Mouse (Mus musculus) kidney, embryonic 15.5 days (tissue): ENCODE measurements around the gene Hspb7. TPM values are rescaled to one million over a fixed set of nuclear protein-coding genes. Genes with fewer than 3 reads are reported as not detected.

Source experiments
- ATAC-seq: fragments of 200-750 bp; cut with Nextera tagmentation; replicated peaks from 2 replicates; pipeline ENCODE4 v1.8.0; 2017; ENCODE audit warnings: moderate TSS enrichment; ENCODE audit not compliant: low FRiP score
- H3K27ac ChIP-seq: fragments of 300-500 bp; sonication (generic); 2 replicates; pipeline ENCODE4 v1.5.1; 2015; ENCODE audit warnings: mild to moderate bottlenecking, inconsistent platforms
- H3K27me3 ChIP-seq: fragments of 300-500 bp; sonication (generic); 2 replicates; pipeline ENCODE4 v1.6.1; 2015; ENCODE audit warnings: inconsistent platforms
- H3K36me3 ChIP-seq: fragments of 300-500 bp; sonication (generic); 2 replicates; pipeline ENCODE4 v1.6.1; 2015; ENCODE audit warnings: inconsistent platforms
- H3K4me1 ChIP-seq: fragments of 300-500 bp; sonication (generic); 2 replicates; pipeline ENCODE4 v1.6.1; 2015; ENCODE audit warnings: inconsistent platforms
- H3K4me2 ChIP-seq: fragments of 300-500 bp; sonication (generic); 2 replicates; pipeline ENCODE4 v1.6.1; 2015; ENCODE audit warnings: moderate library complexity, mild to moderate bottlenecking, inconsistent platforms
- H3K4me3 ChIP-seq: fragments of 300-500 bp; sonication (generic); replicated peaks from 2 replicates; pipeline ENCODE4 v1.5.1; 2015; ENCODE audit warnings: mild to moderate bottlenecking, inconsistent platforms
- H3K9ac ChIP-seq: fragments of 300-500 bp; sonication (generic); 2 replicates; pipeline ENCODE4 v1.6.1; 2015; ENCODE audit warnings: mild to moderate bottlenecking, inconsistent platforms
- H3K9me3 ChIP-seq: fragments of 300-500 bp; sonication (generic); replicated peaks from 2 replicates; pipeline ENCODE4 v1.6.1; 2016; ENCODE audit warnings: inconsistent platforms
- WGBS: fragments of 180-500 bp; shearing (Covaris S2); methylation state at CpG from one replicate; pipeline ENCODE4 v1.1.7; 2015; ENCODE audit warnings: mixed read lengths; 5-methylcytosine and 5-hydroxymethylcytosine counted together
- polyA plus RNA-seq: library from polyadenylated mRNA; unstranded; fragments of >200 nt; fragmentation: Nextera tagmentation; extraction: Ambion mirVana; gene quantifications from 2 replicates; pipeline ENCODE4 v1.2.1, GENCODE M21; 2015

The Hspb7 gene
- polyA plus RNA-seq, 1 experiment from 2014 or later: 1.1 TPM

DNA sequence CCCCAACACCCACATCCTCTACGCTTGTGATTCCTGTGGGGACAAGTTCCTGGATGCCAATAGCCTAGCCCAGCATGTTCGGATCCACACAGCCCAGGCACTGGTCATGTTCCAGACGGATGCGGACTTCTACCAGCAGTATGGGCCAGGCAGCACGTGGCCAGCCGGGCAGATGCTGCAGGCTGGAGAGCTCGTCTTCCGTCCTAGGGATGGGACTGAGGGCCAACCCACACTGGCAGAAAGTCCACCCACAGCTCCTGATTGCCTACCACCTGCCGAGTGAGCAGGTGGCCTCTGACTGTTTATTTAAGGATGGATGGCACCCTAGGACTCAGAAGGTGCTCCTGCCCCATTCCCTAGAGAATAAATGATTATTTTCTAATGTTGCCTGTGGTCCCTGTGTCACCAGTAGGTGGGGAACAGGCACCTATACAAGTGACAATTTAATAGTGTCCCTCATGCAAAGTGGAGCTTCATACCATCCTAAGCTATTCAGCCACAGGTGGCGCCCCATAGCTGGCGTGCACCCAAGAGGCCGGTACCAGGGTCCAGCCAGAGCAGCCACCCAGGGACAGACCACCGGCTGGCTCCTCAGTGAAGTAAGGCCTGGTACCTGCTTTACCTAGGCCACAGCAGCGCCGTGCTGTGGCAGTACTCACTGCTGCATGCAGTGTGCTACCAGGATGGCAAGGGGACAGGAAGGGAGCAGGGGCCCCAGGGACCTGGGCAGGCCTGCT lies 46.4 kb downstream of the Hspb7 start:
- H3K9me3 ChIP-seq: no peaks in the 10 kb centered on the region
- peaks cover 3% of the 10 kb centered on the region; the same call in 1 of the 2 replicates for H3K4me1 ChIP-seq
- no peak overlapping the region for H3K9ac ChIP-seq
- H3K4me2 ChIP-seq: no peak overlapping the region
- H3K27me3 ChIP-seq: no peaks in the 10 kb centered on the region
- no peak overlapping the region for H3K4me3 ChIP-seq
- ATAC-seq: no peak
- H3K27ac ChIP-seq: no peak overlapping the region
- H3K36me3 ChIP-seq: peaks cover 99% of the 10 kb centered on the region
- 84% methylated on average over 15 of the region's 15 CpGs for WGBS

GRCm38 (mm10) chr4:141467581-141467927 lies 47.0 kb downstream of the Hspb7 start:
- H3K9me3 ChIP-seq: no peaks in the 10 kb centered on the region
- ATAC-seq: no peak
- H3K27ac ChIP-seq: no peak overlapping the region
- H3K4me3 ChIP-seq: no peak overlapping the region
- no peak overlapping the region for H3K4me2 ChIP-seq
- H3K36me3 ChIP-seq: peaks cover 99% of the 10 kb centered on the region
- no peaks in the 10 kb centered on the region for H3K27me3 ChIP-seq
- 85% methylated on average over 6 of the region's 6 CpGs for WGBS
- H3K9ac ChIP-seq: no peak overlapping the region
- peaks cover 3% of the 10 kb centered on the region; the same call in 1 of the 2 replicates for H3K4me1 ChIP-seq

DNA sequence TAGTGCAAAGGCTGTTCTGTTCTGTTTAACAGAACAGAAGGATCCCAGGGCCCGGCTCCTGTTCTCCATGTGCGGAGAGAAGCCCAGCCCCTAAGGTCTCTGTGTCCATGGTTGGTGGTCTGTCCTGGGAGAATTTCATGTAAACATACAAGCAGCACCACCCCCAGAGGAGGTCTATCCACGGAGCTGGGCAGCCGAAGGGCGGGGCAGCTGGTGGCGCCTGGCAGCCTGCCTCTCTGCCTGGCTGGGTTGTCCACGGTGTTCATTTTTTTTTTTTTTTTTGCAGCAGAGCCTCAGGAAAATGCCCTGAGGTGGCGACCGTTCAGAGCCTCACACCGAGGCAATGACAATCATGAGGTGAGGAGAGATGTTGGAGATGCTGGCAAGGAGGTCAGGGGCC lies 48.0 kb downstream of the Hspb7 start:
- no peak for ATAC-seq
- WGBS: 54% methylated on average over 10 of the region's 10 CpGs
- Histone ChIP-seq H3K9me3 (no peaks in the 10 kb centered on the region), H3K36me3 (peaks cover 99% of the 10 kb centered on the region), H3K27me3 (no peaks in the 10 kb centered on the region), H3K4me2 (no peak overlapping the region), H3K4me1 (peaks cover 4% of the 10 kb centered on the region; the same call in 1 of the 2 replicates), H3K9ac (no peak overlapping the region), H3K27ac (no peak overlapping the region), H3K4me3 (no peak overlapping the region)

DNA sequence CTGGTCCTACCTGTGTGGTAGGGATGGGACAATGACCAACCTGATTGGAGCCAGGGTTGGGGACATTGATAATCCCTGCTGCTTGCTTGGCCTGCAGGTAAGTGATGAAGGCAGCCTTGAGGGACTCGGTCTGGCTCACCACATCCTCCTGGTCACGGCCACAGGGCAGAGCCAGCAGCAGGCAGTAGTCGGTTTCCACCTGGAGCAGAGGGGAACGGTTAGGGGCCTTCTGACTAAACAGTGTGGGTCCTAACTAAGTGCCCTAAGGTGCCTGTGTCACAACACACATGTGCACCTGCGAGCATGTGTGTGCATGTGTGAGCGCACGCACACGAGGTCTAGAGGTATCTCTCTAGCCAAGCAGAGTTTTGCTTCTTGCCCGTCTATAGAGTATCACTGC lies 48.8 kb downstream of the Hspb7 start:
- no peak overlapping the region for H3K27ac ChIP-seq
- H3K36me3 ChIP-seq: peaks cover 99% of the 10 kb centered on the region
- no peaks in the 10 kb centered on the region for H3K27me3 ChIP-seq
- no peak for ATAC-seq
- H3K4me2 ChIP-seq: no peak overlapping the region
- H3K9me3 ChIP-seq: no peaks in the 10 kb centered on the region
- peaks cover 9% of the 10 kb centered on the region for H3K4me1 ChIP-seq
- WGBS: 94% methylated on average over 9 of the region's 9 CpGs
- H3K4me3 ChIP-seq: no peak overlapping the region
- no peak overlapping the region for H3K9ac ChIP-seq

- no peaks in the 10 kb centered on the region for H3K27me3 ChIP-seq
- ATAC-seq: no peak
- H3K4me1 ChIP-seq: peaks cover 13% of the 10 kb centered on the region
- no peak overlapping the region for H3K27ac ChIP-seq
- no peak overlapping the region for H3K4me2 ChIP-seq
- H3K36me3 ChIP-seq: peaks cover 99% of the 10 kb centered on the region
- H3K9me3 ChIP-seq: no peaks in the 10 kb centered on the region
- no peak overlapping the region for H3K4me3 ChIP-seq
- 97% methylated on average over 16 of the region's 16 CpGs for WGBS
- H3K9ac ChIP-seq: no peak overlapping the region
These were observed 50.9 kb downstream of the Hspb7 start for GRCm38 (mm10) chr4:141471491-141471890.

DNA sequence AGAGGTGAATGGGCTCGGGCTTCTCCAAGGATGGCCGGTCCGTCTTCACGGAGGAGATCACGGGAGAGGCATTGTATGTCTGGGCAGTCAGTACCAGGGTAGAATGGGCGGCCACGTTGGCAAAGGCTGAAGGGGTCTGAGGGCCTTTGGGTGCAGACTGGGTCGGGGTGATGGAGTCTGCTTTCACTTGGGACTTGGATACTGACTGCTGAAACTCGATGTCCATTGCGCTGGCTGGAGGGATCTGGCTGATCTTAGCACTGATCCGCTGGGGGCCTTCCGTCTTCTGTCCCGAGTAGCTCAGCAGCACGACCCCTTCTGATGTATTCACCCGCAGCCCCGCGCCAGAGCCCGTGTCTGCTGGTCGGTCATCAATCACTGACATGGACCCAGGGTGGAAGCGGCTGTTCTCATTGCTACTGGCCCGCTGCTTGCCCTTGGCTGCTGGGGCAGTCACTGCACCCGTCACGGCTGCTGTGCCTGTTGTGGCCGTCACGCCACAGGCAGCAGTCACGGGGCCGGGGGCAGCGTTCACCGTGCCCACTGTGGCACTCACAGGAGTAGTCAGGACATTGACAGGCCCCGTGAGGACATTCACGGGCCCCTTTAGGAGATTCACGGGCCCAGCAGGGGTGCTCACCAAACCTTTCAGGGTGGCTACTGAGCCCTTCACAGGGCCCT lies 52.2 kb downstream of the Hspb7 start:
- no peak overlapping the region for H3K27ac ChIP-seq
- H3K9ac ChIP-seq: no peak overlapping the region
- H3K27me3 ChIP-seq: no peaks in the 10 kb centered on the region
- 77% methylated on average over 32 of the region's 32 CpGs for WGBS
- H3K36me3 ChIP-seq: peaks cover 99% of the 10 kb centered on the region
- no peak overlapping the region for H3K4me2 ChIP-seq
- H3K4me1 ChIP-seq: peaks cover 13% of the 10 kb centered on the region
- H3K9me3 ChIP-seq: no peaks in the 10 kb centered on the region
- no peak for ATAC-seq
- H3K4me3 ChIP-seq: no peak overlapping the region

DNA sequence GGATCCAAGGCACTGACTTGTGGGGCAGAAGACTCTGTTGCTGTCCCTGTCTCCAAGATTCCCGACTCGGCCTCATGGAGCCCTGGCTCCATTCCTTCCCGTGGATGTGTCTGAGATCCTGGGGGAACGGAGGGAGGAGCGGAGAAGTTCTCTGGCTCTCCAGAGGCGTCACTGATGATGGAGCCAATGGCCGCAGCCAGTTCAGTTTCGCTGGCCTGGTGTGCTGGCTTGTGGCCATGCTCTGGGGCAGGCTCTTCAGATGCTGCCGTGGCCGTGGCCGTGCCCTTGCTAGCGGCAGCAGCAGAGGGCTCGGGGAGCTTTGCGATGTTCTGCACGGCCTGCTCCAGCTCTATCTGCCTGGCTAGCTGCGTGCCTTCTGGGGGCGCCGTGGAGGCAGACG lies 53.9 kb downstream of the Hspb7 start:
- 84% methylated on average over 19 of the region's 19 CpGs for WGBS
- no peak for ATAC-seq
- peaks cover 10% of the 10 kb centered on the region; the same call in 1 of the 2 replicates for H3K4me1 ChIP-seq
- no peak overlapping the region for H3K4me3 ChIP-seq
- no peaks in the 10 kb centered on the region for H3K27me3 ChIP-seq
- H3K9ac ChIP-seq: no peak overlapping the region
- H3K27ac ChIP-seq: no peak overlapping the region
- H3K9me3 ChIP-seq: no peaks in the 10 kb centered on the region
- no peak overlapping the region for H3K4me2 ChIP-seq
- H3K36me3 ChIP-seq: peaks cover 100% of the 10 kb centered on the region

Other genes with a start within 250 kb of the Hspb7 start
- gene Rsg1, start 206.8 kb upstream of the Hspb7 start, polyA plus RNA-seq: 5.9 and 6.8 TPM in 2 replicates
- 7.4 and 9.6 TPM in 2 replicates for gene Arhgef19, start 181.3 kb upstream of the Hspb7 start, polyA plus RNA-seq
- gene Epha2, start 119.5 kb upstream of the Hspb7 start, polyA plus RNA-seq: 6.8 and 7.1 TPM in 2 replicates
- 2.0 and 2.4 TPM in 2 replicates for gene Fam131c, start 52.6 kb upstream of the Hspb7 start, polyA plus RNA-seq
- 7.6 and 8.5 TPM in 2 replicates for gene Clcnka, start 22.1 kb upstream of the Hspb7 start, polyA plus RNA-seq
- gene Clcnkb, start 4.8 kb upstream of the Hspb7 start, polyA plus RNA-seq: 19.5 and 19.8 TPM in 2 replicates
- gene Srarp, start 15.3 kb downstream of the Hspb7 start, polyA plus RNA-seq: not detected in 2 replicates
- 39.8 and 40.4 TPM in 2 replicates for gene Zbtb17, start 23.9 kb downstream of the Hspb7 start, polyA plus RNA-seq
- 10.3 and 11.1 TPM in 2 replicates for gene Spen, start 117.8 kb downstream of the Hspb7 start, polyA plus RNA-seq
- gene Fblim1, start 185.3 kb downstream of the Hspb7 start, polyA plus RNA-seq: 71.4 and 81.3 TPM in 2 replicates
- gene Tmem82, start 197.9 kb downstream of the Hspb7 start, polyA plus RNA-seq: 2.7 and 3.1 TPM in 2 replicates
- gene Slc25a34, start 203.0 kb downstream of the Hspb7 start, polyA plus RNA-seq: 0.27 and 0.49 TPM in 2 replicates
- 4.7 and 6.8 TPM in 2 replicates for gene Plekhm2, start 244.1 kb downstream of the Hspb7 start, polyA plus RNA-seq